Mouse (Mus musculus) lung, adult 2 months (tissue): Measurements from ENCODE around the gene Hipk1. TPM values are rescaled to one million over a fixed set of nuclear protein-coding genes. Genes with fewer than 3 reads are reported as not detected.

Experiments
- DNase-seq: peaks from one replicate; pipeline ENCODE4 v3.0.0; 2022
- H3K4me1 ChIP-seq: fragments of 200-500 bp; 2 replicates; pipeline ENCODE4 v1.6.1; 2011; ENCODE audit warnings: low read length; ENCODE audit not compliant: control insufficient read depth, insufficient read depth
- H3K4me3 ChIP-seq: fragments of 200-500 bp; replicated peaks from 2 replicates; pipeline ENCODE3; 2011; ENCODE audit warnings: low read depth, mild to moderate bottlenecking, control low read depth, low read length; ENCODE audit errors: extremely low read depth
- CTCF ChIP-seq: fragments of 200-500 bp; IDR thresholded peaks from 2 replicates; pipeline ENCODE4 v1.5.1; 2011; ENCODE audit warnings: mild to moderate bottlenecking, low read length, control low read depth; ENCODE audit not compliant: insufficient read depth
- POLR2A ChIP-seq: fragments of 200-500 bp; IDR thresholded peaks from 2 replicates; pipeline ENCODE4 v1.6.1; 2011; ENCODE audit warnings: low read depth, mild to moderate bottlenecking, control low read depth, low read length, borderline replicate concordance; ENCODE audit errors: extremely low read depth
- WGBS: fragments of 180-500 bp; shearing (Covaris S2); methylation state at CpG from one replicate; pipeline ENCODE4 v1.1.7; 2018; 5-methylcytosine and 5-hydroxymethylcytosine counted together
- polyA plus RNA-seq: library from polyadenylated mRNA; depleted of rRNA; stranded (reverse); fragments of >200 nt; gene quantifications from 2 replicates; pipeline ENCODE4 v1.2.3, GENCODE M21; 2012; rRNA removed

The Hipk1 gene
- polyA plus RNA-seq, 1 experiment = 143 TPM

GRCm38 (mm10) chr3:103696388-103696925 is 94.9 kb downstream of the Hipk1 start:
- TF ChIP-seq CTCF (no peak), POLR2A (no peak)
- no peaks in the 10 kb centered on the region for H3K4me1 ChIP-seq
- H3K4me3 ChIP-seq = no peak overlapping the region
- no peak for DNase-seq
- 97% methylated on average over 1 of the region's 1 CpGs for WGBS

- H3K4me3 ChIP-seq = no peak overlapping the region
- WGBS = 59% methylated on average over 3 of the region's 3 CpGs
- no peak for TF ChIP-seq CTCF
- TF ChIP-seq POLR2A = no peak
- DNase-seq = no peak
- H3K4me1 ChIP-seq = no peaks in the 10 kb centered on the region
These were observed 95.8 kb downstream of the Hipk1 start for GRCm38 (mm10) chr3:103695556-103695955.

- no peak for TF ChIP-seq POLR2A
- TF ChIP-seq CTCF = peak; percentile 32; the same call in 1 of the 2 replicates
- 66% methylated on average over 3 of the region's 3 CpGs for WGBS
- no peak for DNase-seq
- H3K4me3 ChIP-seq = no peak overlapping the region
- H3K4me1 ChIP-seq = no peaks in the 10 kb centered on the region
These were observed 100.9 kb downstream of the Hipk1 start for GRCm38 (mm10) chr3:103690506-103690905.

Other genes starting within 250 kb of the Hipk1 start
- gene Syt6, start 216.3 kb downstream of the Hipk1 start, polyA plus RNA-seq = 0.63 and 1.1 TPM in 2 replicates
- gene Atg4a-ps, start 145.5 kb downstream of the Hipk1 start, polyA plus RNA-seq = not detected in 2 replicates
- gene Olfml3, start 53.6 kb downstream of the Hipk1 start, polyA plus RNA-seq = 56.3 and 80.9 TPM in 2 replicates
- not detected in 2 replicates for gene Gm10964, start 52.2 kb downstream of the Hipk1 start, polyA plus RNA-seq
- gene Dclre1b, start 17.9 kb upstream of the Hipk1 start, polyA plus RNA-seq = 13.5 and 14.0 TPM in 2 replicates
- gene Ap4b1, start 18.0 kb upstream of the Hipk1 start, polyA plus RNA-seq = 8.2 and 12.1 TPM in 2 replicates
- gene Gm43064, start 18.0 kb upstream of the Hipk1 start, polyA plus RNA-seq = 0.14 TPM in 1 of 2 replicates, not detected in the other
- not detected in 2 replicates for gene Bcl2l15, start 41.0 kb upstream of the Hipk1 start, polyA plus RNA-seq
- gene Ptpn22, start 68.2 kb upstream of the Hipk1 start, polyA plus RNA-seq = 2.5 and 2.7 TPM in 2 replicates
- 4.3 and 4.9 TPM in 2 replicates for gene Rsbn1, start 122.6 kb upstream of the Hipk1 start, polyA plus RNA-seq
- gene Phtf1, start 176.5 kb upstream of the Hipk1 start, polyA plus RNA-seq = 7.8 and 8.4 TPM in 2 replicates